ENCODE assay signal across 9 mouse cellular contexts in genomic region chr4:152282721-152283120, GRCm38 (mm10). TPM values are rescaled to one million over a fixed set of nuclear protein-coding genes. Genes with fewer than 3 reads are reported as not detected.
A peak's percentile ranks its signal among the peaks of the same experiment; 100 is the strongest.
DNase-seq lines count a peak whose midpoint lies in the region; ATAC-seq and TF ChIP-seq lines count a peak whose summit lies in the region.
"Had no signal": no experiment of that assay in that cellular context is flagged by ENCODE, and none has a peak within 500 bp of the region (broad histone marks: within the 10 kb centered on the region; RNA-seq: fewer than 3 reads in every experiment).

No protein-coding gene starts in this region.

- H3K9me3 ChIP-seq in limb, embryonic 15.5 days = no peaks in the 10 kb centered on the region
- no peaks in the 10 kb centered on the region for H3K9me3 ChIP-seq in stomach, embryonic 15.5 days

- whole genome bisulfite sequencing in spleen, adult 2 months = 17% methylated on average over 33 of the region's 34 CpGs
- WGBS in limb, embryonic 15.5 days = 15% methylated on average over 34 of the region's 34 CpGs
- WGBS in stomach, embryonic 15.5 days = 21% methylated on average over 34 of the region's 34 CpGs

- H3K4me2 ChIP-seq in limb, embryonic 15.5 days = peak overlapping the region; percentile 63
- peak overlapping the region; percentile 59 for H3K4me2 ChIP-seq in stomach, embryonic 15.5 days

- TF ChIP-seq POLR2A in spleen, adult 2 months (IDR thresholded peaks at IDR 0.05; ENCODE audit: low read depth, low read length) = no peak

- no peak for DNase-seq in gastrocnemius, adult 2 months
- no peak for DNase-seq in gastrocnemius, postnatal 10 days
- DNase-seq in spleen, adult 2 months (ENCODE audit: low read depth in 1 of 2, low spot score in 2 of 2) = no peak
- no peak for DNase-seq in spleen, postnatal 4 days (ENCODE audit: low spot score in 2 of 2)
- DNase-seq in gastrocnemius, postnatal 25 days = no peak
- DNase-seq in gastrocnemius, adult 8-10 months (ENCODE audit: low spot score in 2 of 2) = no peak

- no peak overlapping the region for H3K27ac ChIP-seq in gastrocnemius, adult 2 months
- H3K27ac ChIP-seq in spleen, adult 2 months (ENCODE audit: insufficient read depth, low read length) = no peak overlapping the region
- H3K27ac ChIP-seq in limb, embryonic 15.5 days = no peak overlapping the region
- H3K27ac ChIP-seq in stomach, embryonic 15.5 days = no peak overlapping the region
- H3K27ac ChIP-seq: macrophage had no signal

- H3K27me3 ChIP-seq in spleen, adult 2 months (ENCODE audit: control insufficient read depth, insufficient read depth, low read length) = peaks cover 15% of the 10 kb centered on the region
- H3K27me3 ChIP-seq in limb, embryonic 15.5 days = peaks cover 86% of the 10 kb centered on the region
- H3K27me3 ChIP-seq in stomach, embryonic 15.5 days (replicated peaks) = peaks cover 78% of the 10 kb centered on the region

- H3K36me3 ChIP-seq in spleen, adult 2 months (ENCODE audit: control insufficient read depth, insufficient read depth, low read length) = no peaks in the 10 kb centered on the region
- H3K36me3 ChIP-seq in limb, embryonic 15.5 days = peaks cover 39% of the 10 kb centered on the region
- H3K36me3 ChIP-seq in stomach, embryonic 15.5 days = no peaks in the 10 kb centered on the region

- peak overlapping the region; percentile 31 for H3K4me3 ChIP-seq in gastrocnemius, adult 2 months
- peak overlapping the region; percentile 37; the same call in 1 of the 2 replicates for H3K4me3 ChIP-seq in spleen, adult 2 months (ENCODE audit: extremely low read depth, insufficient read depth, insufficient read length)
- H3K4me3 ChIP-seq in limb, embryonic 15.5 days = peak overlapping the region; percentile 35
- H3K4me3 ChIP-seq in stomach, embryonic 15.5 days (replicated peaks) = peak overlapping the region; percentile 25

- H3K9ac ChIP-seq in limb, embryonic 15.5 days = no peak overlapping the region
- H3K9ac ChIP-seq in stomach, embryonic 15.5 days = no peak overlapping the region

- ATAC-seq in limb, embryonic 15.5 days (ENCODE audit: insufficient number of reproducible peaks, low FRiP score, low TSS enrichment, low read depth) = no peak
- ATAC-seq in stomach, embryonic 15.5 days (ENCODE audit: insufficient read depth, low FRiP score, low read depth) = no peak

- TF ChIP-seq CTCF in gastrocnemius, adult 2 months (IDR thresholded peaks at IDR 0.05) = no peak
- TF ChIP-seq CTCF in spleen, adult 2 months (IDR thresholded peaks at IDR 0.05; ENCODE audit: extremely low read depth, insufficient read depth, insufficient read length, insufficient replicate concordance) = no peak

- intact Hi-C loops in gastrocnemius, adult 2 months (cut with DNase I) = loop anchor here (1.0 kb wide), 1 partner anchor 68 kb away; no protein-coding TSS in a partner anchor

- H3K4me1 ChIP-seq in spleen, adult 2 months (ENCODE audit: control insufficient read depth, insufficient read depth, insufficient read length) = peaks cover 11% of the 10 kb centered on the region
- peaks cover 28% of the 10 kb centered on the region for H3K4me1 ChIP-seq in limb, embryonic 15.5 days
- H3K4me1 ChIP-seq in stomach, embryonic 15.5 days = peaks cover 20% of the 10 kb centered on the region

RNA-seq across cellular contexts. Expression of gene Gpr153, which starts 8.7 kb away (rescaled TPM):
- total RNA-seq in gastrocnemius, adult 2 months (2021) = 1 to 10 TPM; 3.4 to 7.3 TPM
- 10 to 100 TPM; 25.1 to 32.2 TPM for total RNA-seq in gastrocnemius, postnatal 10 days (2021)
- polyA plus RNA-seq in spleen, adult 2 months (2012; rRNA removed) = 10.5 and 15.7 TPM in 2 replicates
- polyA plus RNA-seq in limb, embryonic 15.5 days (2015; fragmentation: Nextera tagmentation; extraction: Ambion mirVana) = 18.9 and 21.9 TPM in 2 replicates
- polyA plus RNA-seq in stomach, embryonic 15.5 days (2015; fragmentation: Nextera tagmentation; extraction: Ambion mirVana) = 12.9 and 13.5 TPM in 2 replicates
- 10 to 100 TPM in 1 of 2 experiments, 1 to 10 TPM in 1; 9.9 to 11.0 TPM for total RNA-seq in gastrocnemius, postnatal 25 days (2021)
- total RNA-seq in gastrocnemius, adult 8-10 months (2022) = 1 to 10 TPM; 2.4 to 2.7 (median 2.5) TPM
- polyA plus RNA-seq: macrophage had no signal

RNA-seq across cellular contexts. Expression of gene Hes3, which starts 8.7 kb away (rescaled TPM):
- not detected for total RNA-seq in gastrocnemius, adult 2 months (2021)
- total RNA-seq in gastrocnemius, postnatal 10 days (2021) = not detected
- 0.11 TPM in 1 of 2 replicates, not detected in the other for polyA plus RNA-seq in spleen, adult 2 months (2012; rRNA removed)
- not detected in 2 replicates for polyA plus RNA-seq in limb, embryonic 15.5 days (2015; fragmentation: Nextera tagmentation; extraction: Ambion mirVana)
- polyA plus RNA-seq in stomach, embryonic 15.5 days (2015; fragmentation: Nextera tagmentation; extraction: Ambion mirVana) = 0.09 TPM in 1 of 2 replicates, not detected in the other
- not detected for total RNA-seq in gastrocnemius, postnatal 25 days (2021)
- total RNA-seq in gastrocnemius, adult 8-10 months (2022) = not detected
- polyA plus RNA-seq: macrophage had no signal

RNA-seq across cellular contexts. Expression of gene Icmt, which starts 14.3 kb away (rescaled TPM):
- total RNA-seq in gastrocnemius, adult 2 months (2021) = 10 to 100 TPM; 18.1 to 19.3 TPM
- 10 to 100 TPM; 17.3 to 19.1 TPM for total RNA-seq in gastrocnemius, postnatal 10 days (2021)
- 16.2 and 19.3 TPM in 2 replicates for polyA plus RNA-seq in spleen, adult 2 months (2012; rRNA removed)
- polyA plus RNA-seq in limb, embryonic 15.5 days (2015; fragmentation: Nextera tagmentation; extraction: Ambion mirVana) = 26.4 and 26.5 TPM in 2 replicates
- polyA plus RNA-seq in stomach, embryonic 15.5 days (2015; fragmentation: Nextera tagmentation; extraction: Ambion mirVana) = 19.1 and 21.4 TPM in 2 replicates
- total RNA-seq in gastrocnemius, postnatal 25 days (2021) = 10 to 100 TPM; 16.5 to 16.8 TPM
- total RNA-seq in gastrocnemius, adult 8-10 months (2022) = 10 to 100 TPM; 19.3 to 27.2 (median 21.6) TPM

RNA-seq across cellular contexts. Expression of gene Rnf207, which starts 36.1 kb away (rescaled TPM):
- not detected for total RNA-seq in gastrocnemius, adult 2 months (2021)
- under 1 TPM in 1 of 2 experiments, not detected in 1; 0.40 TPM for total RNA-seq in gastrocnemius, postnatal 10 days (2021)
- 0.08 TPM in 1 of 2 replicates, not detected in the other for polyA plus RNA-seq in spleen, adult 2 months (2012; rRNA removed)
- polyA plus RNA-seq in limb, embryonic 15.5 days (2015; fragmentation: Nextera tagmentation; extraction: Ambion mirVana) = 0.29 and 0.31 TPM in 2 replicates
- polyA plus RNA-seq in stomach, embryonic 15.5 days (2015; fragmentation: Nextera tagmentation; extraction: Ambion mirVana) = 1.0 TPM in 2 replicates
- not detected for total RNA-seq in gastrocnemius, postnatal 25 days (2021)
- total RNA-seq in gastrocnemius, adult 8-10 months (2022) = not detected
- polyA plus RNA-seq: macrophage had no signal

RNA-seq across cellular contexts. Expression of gene Rpl22, which starts 42.8 kb away (rescaled TPM):
- 100 to 1,000 TPM; 235 to 261 TPM for total RNA-seq in gastrocnemius, adult 2 months (2021)
- 100 to 1,000 TPM; 305 to 332 TPM for total RNA-seq in gastrocnemius, postnatal 10 days (2021)
- polyA plus RNA-seq in spleen, adult 2 months (2012; rRNA removed) = 24.6 and 29.3 TPM in 2 replicates
- 286 and 375 TPM in 2 replicates for polyA plus RNA-seq in limb, embryonic 15.5 days (2015; fragmentation: Nextera tagmentation; extraction: Ambion mirVana)
- 372 and 377 TPM in 2 replicates for polyA plus RNA-seq in stomach, embryonic 15.5 days (2015; fragmentation: Nextera tagmentation; extraction: Ambion mirVana)
- 100 to 1,000 TPM; 194 to 222 TPM for total RNA-seq in gastrocnemius, postnatal 25 days (2021)
- 100 to 1,000 TPM; 195 to 290 (median 232) TPM for total RNA-seq in gastrocnemius, adult 8-10 months (2022)
